Mouse (Mus musculus) limb, embryonic 14.5 days (tissue): ENCODE measurements at regions not wholly inside any gene's neighbourhood (a gene's known extent, or its start where the extent isn't known, plus 50 kb on each side); places are given as distances from the start of the nearest gene placed in this dataset.

Source experiments
- ATAC-seq: fragments of 200-750 bp; cut with Nextera tagmentation; 2 replicates; pipeline ENCODE4 v1.8.0; 2017; ENCODE audit warnings: low read depth, moderate number of reproducible peaks, moderate TSS enrichment; ENCODE audit not compliant: low FRiP score
- DNase-seq: peaks from one replicate; pipeline ENCODE4 v3.0.0-alpha.2; 2015; ENCODE audit warnings: low spot score
- H3K27ac ChIP-seq: fragments of 300-500 bp; sonication (generic); replicated peaks from 2 replicates; pipeline ENCODE4 v1.5.1; 2014; ENCODE audit warnings: low read depth, mild to moderate bottlenecking, low read length, moderate library complexity, mixed read lengths
- H3K27me3 ChIP-seq: fragments of 300-500 bp; sonication (generic); 2 replicates; pipeline ENCODE4 v1.6.1; 2014; ENCODE audit warnings: low read length, mixed read lengths; ENCODE audit not compliant: control insufficient read depth, insufficient read depth
- H3K36me3 ChIP-seq: fragments of 300-500 bp; sonication (generic); 2 replicates; pipeline ENCODE4 v1.6.1; 2014; ENCODE audit warnings: mild to moderate bottlenecking, low read length, moderate library complexity, mixed read lengths; ENCODE audit not compliant: control insufficient read depth, insufficient read depth
- H3K4me1 ChIP-seq: fragments of 300-500 bp; sonication (generic); 2 replicates; pipeline ENCODE4 v1.6.1; 2014; ENCODE audit warnings: antibody characterized with exemption, low read length, mixed read lengths; ENCODE audit not compliant: control insufficient read depth, insufficient read depth
- H3K4me2 ChIP-seq: fragments of 300-500 bp; sonication (generic); replicated peaks from 2 replicates; pipeline ENCODE4 v1.6.1; 2014; ENCODE audit warnings: low read depth, mild to moderate bottlenecking, low read length, moderate library complexity; ENCODE audit not compliant: severe bottlenecking
- H3K4me3 ChIP-seq: fragments of 300-500 bp; sonication (generic); replicated peaks from 2 replicates; pipeline ENCODE4 v1.5.1; 2014; ENCODE audit warnings: low read length
- H3K9ac ChIP-seq: fragments of 300-500 bp; sonication (generic); 2 replicates; pipeline ENCODE4 v1.6.1; 2014; ENCODE audit warnings: mild to moderate bottlenecking, low read depth, low read length, moderate library complexity; ENCODE audit not compliant: severe bottlenecking
- H3K9me3 ChIP-seq: fragments of 300-500 bp; sonication (generic); 2 replicates; pipeline ENCODE4 v1.6.1; 2016; ENCODE audit warnings: low read length; ENCODE audit not compliant: control insufficient read depth
- POLR2A ChIP-seq: fragments of 200-500 bp; IDR thresholded peaks from 2 replicates; pipeline ENCODE4 v1.8.0; 2012; ENCODE audit warnings: inconsistent platforms, mild to moderate bottlenecking, moderate library complexity, borderline replicate concordance; ENCODE audit not compliant: insufficient read depth, insufficient read length; ENCODE audit errors: extremely low read depth
- WGBS: fragments of 180-500 bp; shearing (Covaris S2); extraction: QIAGEN DNeasy Blood & Tissue Kit; methylation state at CpG from one replicate; pipeline ENCODE4 v1.1.7; 2014; 5-methylcytosine and 5-hydroxymethylcytosine counted together

GRCm38 (mm10) chr8:103078559-103078958, 293.1 kb upstream of the Cdh11 start:
- H3K4me2 ChIP-seq = no peak overlapping the region
- H3K27me3 ChIP-seq = no peaks in the 10 kb centered on the region
- peak overlapping the region; percentile 65; the same call in 1 of the 2 replicates for H3K27ac ChIP-seq
- 0 out of 2 replicates have a peak, but pooled peaks have one; percentile 47 for ATAC-seq
- 8% methylated on average over 3 of the region's 3 CpGs for WGBS
- no peaks in the 10 kb centered on the region for H3K9me3 ChIP-seq
- no peak for TF ChIP-seq POLR2A
- no peak overlapping the region for H3K4me3 ChIP-seq
- peak; percentile 62 for DNase-seq
- no peaks in the 10 kb centered on the region for H3K36me3 ChIP-seq
- H3K9ac ChIP-seq = no peak overlapping the region
- H3K4me1 ChIP-seq = 0 out of 2 replicates have a peak, but pooled peaks cover 5% of the 10 kb centered on the region

- DNase-seq (no peak), ATAC-seq (no peak)
- 84% methylated on average over 4 of the region's 4 CpGs for WGBS
- no peaks in the 10 kb centered on the region for H3K27me3 ChIP-seq
- no peaks in the 10 kb centered on the region for H3K9me3 ChIP-seq
- H3K9ac ChIP-seq = no peak overlapping the region
- H3K27ac ChIP-seq = no peak overlapping the region
- H3K4me1 ChIP-seq = no peaks in the 10 kb centered on the region
- no peak for TF ChIP-seq POLR2A
- no peak overlapping the region for H3K4me3 ChIP-seq
- H3K36me3 ChIP-seq = no peaks in the 10 kb centered on the region
- no peak overlapping the region for H3K4me2 ChIP-seq
Measured at GRCm38 (mm10) chr8:103086956-103087482, 301.6 kb upstream of the Cdh11 start.

- WGBS = 42% methylated on average over 4 of the region's 4 CpGs
- no peak overlapping the region for H3K27ac ChIP-seq
- H3K36me3 ChIP-seq = no peaks in the 10 kb centered on the region
- no peak overlapping the region for H3K4me3 ChIP-seq
- TF ChIP-seq POLR2A = no peak
- H3K9me3 ChIP-seq = no peaks in the 10 kb centered on the region
- H3K4me1 ChIP-seq = no peaks in the 10 kb centered on the region
- DNase-seq = peak; percentile 5
- H3K4me2 ChIP-seq = no peak overlapping the region
- H3K9ac ChIP-seq = no peak overlapping the region
- peak; percentile 9; the same call in 1 of the 2 replicates for ATAC-seq
- H3K27me3 ChIP-seq = no peaks in the 10 kb centered on the region
Measured at GRCm38 (mm10) chr8:103096496-103097092, 311.2 kb upstream of the Cdh11 start.

GRCm38 (mm10) chr8:103125581-103125980, 340.1 kb upstream of the Cdh11 start:
- no peak for TF ChIP-seq POLR2A
- H3K4me1 ChIP-seq = no peaks in the 10 kb centered on the region
- no peak overlapping the region for H3K4me3 ChIP-seq
- WGBS = 77% methylated on average over 7 of the region's 7 CpGs
- no peak overlapping the region for H3K4me2 ChIP-seq
- DNase-seq = no peak
- ATAC-seq = no peak
- no peak overlapping the region for H3K9ac ChIP-seq
- no peaks in the 10 kb centered on the region for H3K36me3 ChIP-seq
- H3K9me3 ChIP-seq = no peaks in the 10 kb centered on the region
- no peaks in the 10 kb centered on the region for H3K27me3 ChIP-seq
- no peak overlapping the region for H3K27ac ChIP-seq

- ATAC-seq = no peak
- TF ChIP-seq POLR2A = no peak
- H3K9ac ChIP-seq = no peak overlapping the region
- H3K36me3 ChIP-seq = no peaks in the 10 kb centered on the region
- whole genome bisulfite sequencing = 88% methylated on average over 1 of the region's 1 CpGs
- DNase-seq = no peak
- H3K27ac ChIP-seq = no peak overlapping the region
- H3K27me3 ChIP-seq = no peaks in the 10 kb centered on the region
- no peaks in the 10 kb centered on the region for H3K4me1 ChIP-seq
- H3K4me3 ChIP-seq = no peak overlapping the region
- H3K9me3 ChIP-seq = no peaks in the 10 kb centered on the region
- no peak overlapping the region for H3K4me2 ChIP-seq
Measured at GRCm38 (mm10) chr8:103138136-103138535, 352.7 kb upstream of the Cdh11 start.
